Mouse (Mus musculus): Measurements from ENCODE around the gene Elf4. TPM values are rescaled to one million over a fixed set of nuclear protein-coding genes. Genes with fewer than 3 reads are reported as not detected.
"Not testable (repeated sequence)": the region's sequence is repeated elsewhere in the genome, so short reads cannot be mapped to it uniquely, and the experiment has no call there.

The Elf4 gene
- total and polyA plus RNA-seq, 3 experiments = 3.4 to 15.3 TPM; not detected in 1

DNA sequence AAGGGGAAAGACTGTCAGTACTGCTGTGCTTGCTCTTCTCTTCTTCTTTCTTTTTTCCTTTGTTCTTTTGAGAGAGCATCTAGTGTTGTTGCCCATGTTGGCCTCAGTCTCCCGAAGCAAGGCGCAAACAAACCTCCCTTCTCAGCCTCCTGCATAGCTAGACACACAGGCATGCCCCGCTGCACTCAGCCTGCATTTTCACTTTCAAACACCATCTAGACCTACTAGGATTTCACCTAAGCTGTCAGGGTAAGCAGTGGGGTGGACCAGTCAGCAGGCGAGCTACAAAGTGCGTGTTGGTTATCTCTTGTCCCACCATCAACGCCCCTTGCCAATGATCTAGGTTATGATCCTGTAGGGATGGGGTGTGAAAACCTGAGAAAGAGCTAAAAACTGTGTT is 21.4 kb downstream of the Elf4 start:
- Histone ChIP-seq H3K4me1 (ENCODE audit: control insufficient read depth in 1 of 2, insufficient read depth in 2 of 2, low read length in 2 of 2) (peaks cover 5 to 31% of the 10 kb centered on the region in 2 experiments; a peak in 3 of 4 replicates), H3K27ac (ENCODE audit: control insufficient read depth, low read depth, low read length) (no peak overlapping the region), H3K27me3 (ENCODE audit: control insufficient read depth in 1 of 2, insufficient read depth in 2 of 2, low read length in 2 of 2) (no peaks in the 10 kb centered on the region), H3K9ac (ENCODE audit: control insufficient read depth, low read depth, low read length, poor library complexity, severe bottlenecking) (no peak overlapping the region), H3K79me2 (ENCODE audit: control insufficient read depth, insufficient read depth, low read length, poor library complexity) (peaks cover 4% of the 10 kb centered on the region; the same call in 1 of the 2 replicates), H3K9me3 (replicated peaks; ENCODE audit: insufficient read depth, low read length) (no peaks in the 10 kb centered on the region), H3K4me3 (ENCODE audit: control insufficient read depth in 1 of 2, insufficient read depth in 1 of 2, low read depth in 2 of 2, low read length in 2 of 2) (no peak overlapping the region), H3K36me3 (ENCODE audit: control insufficient read depth in 1 of 2, insufficient read depth in 2 of 2, low read length in 2 of 2) (peaks cover 0 to 28% of the 10 kb centered on the region in 2 experiments; a peak in 2 of 4 replicates)
- DNase-seq (ENCODE audit: low read depth, low spot score) = no peak
- TF ChIP-seq SMC3 (IDR thresholded peaks at IDR 0.05; ENCODE audit: low read depth, low read length) (no peak), HCFC1 (IDR thresholded peaks at IDR 0.05; ENCODE audit: low read depth, low read length) (no peak), EP300 (IDR thresholded peaks at IDR 0.05; ENCODE audit: low read depth in 1 of 2, low read length in 2 of 2) (no peak), GABPA (IDR thresholded peaks at IDR 0.05; ENCODE audit: low read depth, low read length) (no peak), ZC3H11A (IDR thresholded peaks at IDR 0.05; ENCODE audit: low read depth, low read length) (no peak), SIN3A (IDR thresholded peaks at IDR 0.05; ENCODE audit: low read length) (no peak), BHLHE40 (IDR thresholded peaks at IDR 0.05; ENCODE audit: borderline replicate concordance, low read depth, low read length) (no peak), GATA1 (IDR thresholded peaks at IDR 0.05; ENCODE audit: low read depth, low read length) (no peak), NELFE (IDR thresholded peaks at IDR 0.05; ENCODE audit: low read depth, low read length) (no peak), RAD21 (IDR thresholded peaks at IDR 0.05; ENCODE audit: low read depth, low read length) (no peak), UBTF (IDR thresholded peaks at IDR 0.05; ENCODE audit: borderline replicate concordance, insufficient read depth, low read depth, low read length) (no peak)

DNA sequence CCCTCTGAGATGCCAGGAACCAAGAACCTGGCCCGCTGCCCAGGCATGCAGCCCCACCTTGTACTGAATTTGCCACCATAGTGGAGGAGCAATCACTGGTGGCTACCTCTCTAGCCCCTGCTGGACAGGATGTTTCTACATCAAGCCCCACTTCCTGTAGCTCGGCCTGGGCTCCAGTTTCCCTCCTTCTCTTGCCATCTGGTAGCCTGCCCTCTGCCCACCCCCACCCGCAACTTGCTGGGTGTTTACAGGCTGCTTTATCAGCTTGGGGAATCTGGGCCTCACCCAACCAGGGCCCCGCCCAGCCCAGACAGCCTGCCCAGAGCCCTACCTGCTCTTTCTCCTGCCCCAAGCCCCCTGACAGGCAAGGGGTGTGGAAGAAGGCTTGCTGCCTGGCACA is 23.9 kb downstream of the Elf4 start:
- peaks cover 4% of the 10 kb centered on the region; the same call in 1 of the 2 replicates for H3K79me2 ChIP-seq (ENCODE audit: control insufficient read depth, insufficient read depth, low read length, poor library complexity)
- H3K27me3 ChIP-seq (ENCODE audit: control insufficient read depth in 1 of 2, insufficient read depth in 2 of 2, low read length in 2 of 2) = no peaks in the 10 kb centered on the region
- H3K36me3 ChIP-seq (ENCODE audit: control insufficient read depth in 1 of 2, insufficient read depth in 2 of 2, low read length in 2 of 2) = peaks cover 0 to 29% of the 10 kb centered on the region in 2 experiments; a peak in 2 of 4 replicates
- no peak overlapping the region for H3K9ac ChIP-seq (ENCODE audit: control insufficient read depth, low read depth, low read length, poor library complexity, severe bottlenecking)
- peak overlapping the region; percentile 27; the same call in 1 of the 2 replicates for H3K27ac ChIP-seq (ENCODE audit: control insufficient read depth, low read depth, low read length)
- H3K4me3 ChIP-seq (ENCODE audit: control insufficient read depth in 1 of 2, insufficient read depth in 1 of 2, low read depth in 2 of 2, low read length in 2 of 2) = no peak overlapping the region
- peaks cover 10 to 45% of the 10 kb centered on the region in 2 experiments for H3K4me1 ChIP-seq (ENCODE audit: control insufficient read depth in 1 of 2, insufficient read depth in 2 of 2, low read length in 2 of 2)
- peak; percentile 20 for DNase-seq (ENCODE audit: low read depth, low spot score)
- TF ChIP-seq GATA1 (IDR thresholded peaks at IDR 0.05; ENCODE audit: low read depth, low read length) (peak; percentile 19; the same call in 1 of the 2 replicates), NELFE (IDR thresholded peaks at IDR 0.05; ENCODE audit: low read depth, low read length) (no peak), EP300 (IDR thresholded peaks at IDR 0.05; ENCODE audit: low read depth in 1 of 2, low read length in 2 of 2) (peak in 1 of 2 experiments; percentile 23; a peak in 1 of 4 replicates)
- H3K9me3 ChIP-seq (replicated peaks; ENCODE audit: insufficient read depth, low read length) = no peaks in the 10 kb centered on the region

- DNase-seq (ENCODE audit: low read depth, low spot score); H3K4me3 ChIP-seq (ENCODE audit: control insufficient read depth in 1 of 2, insufficient read depth in 1 of 2, low read depth in 2 of 2, low read length in 2 of 2); H3K27me3 ChIP-seq (ENCODE audit: control insufficient read depth in 1 of 2, insufficient read depth in 2 of 2, low read length in 2 of 2); H3K9ac ChIP-seq (ENCODE audit: control insufficient read depth, low read depth, low read length, poor library complexity, severe bottlenecking); H3K9me3 ChIP-seq (replicated peaks; ENCODE audit: insufficient read depth, low read length); H3K79me2 ChIP-seq (ENCODE audit: control insufficient read depth, insufficient read depth, low read length, poor library complexity): not testable (repeated sequence)
- Histone ChIP-seq H3K36me3 (ENCODE audit: control insufficient read depth in 1 of 2, insufficient read depth in 2 of 2, low read length in 2 of 2) (peaks cover 0 to 34% of the 10 kb centered on the region in 2 experiments; a peak in 2 of 4 replicates), H3K27ac (ENCODE audit: control insufficient read depth, low read depth, low read length) (peak overlapping the region; percentile 51), H3K4me1 (ENCODE audit: control insufficient read depth in 1 of 2, insufficient read depth in 2 of 2, low read length in 2 of 2) (peaks cover 16 to 53% of the 10 kb centered on the region in 2 experiments)
- peak; percentile 64 for TF ChIP-seq ZNF384 (IDR thresholded peaks at IDR 0.05; ENCODE audit: low read depth, low read length)
Observed at GRCm38 (mm10) chrX:48436082-48436481, 26.9 kb downstream of the Elf4 start.
